Mouse (Mus musculus) limb, embryonic 15.5 days (tissue): ENCODE measurements around the gene Slirp. TPM values are rescaled to one million over a fixed set of nuclear protein-coding genes. Genes with fewer than 3 reads are reported as not detected.

Experiments used
- ATAC-seq: fragments of 200-750 bp; cut with Nextera tagmentation; 2 replicates; pipeline ENCODE4 v1.8.0; 2017; ENCODE audit warnings: low read depth, moderate TSS enrichment; ENCODE audit not compliant: insufficient number of reproducible peaks, low FRiP score, low TSS enrichment
- H3K27ac ChIP-seq: fragments of 300-500 bp; sonication (generic); 2 replicates; pipeline ENCODE4 v1.5.1; 2015; ENCODE audit warnings: moderate library complexity, mild to moderate bottlenecking, inconsistent platforms
- H3K27me3 ChIP-seq: fragments of 300-500 bp; sonication (generic); 2 replicates; pipeline ENCODE4 v1.6.1; 2015; ENCODE audit warnings: inconsistent platforms
- H3K36me3 ChIP-seq: fragments of 300-500 bp; sonication (generic); 2 replicates; pipeline ENCODE4 v1.6.1; 2015; ENCODE audit warnings: inconsistent platforms
- H3K4me1 ChIP-seq: fragments of 300-500 bp; sonication (generic); 2 replicates; pipeline ENCODE4 v1.6.1; 2015; ENCODE audit warnings: inconsistent platforms
- H3K4me2 ChIP-seq: fragments of 300-500 bp; sonication (generic); 2 replicates; pipeline ENCODE4 v1.6.1; 2015; ENCODE audit warnings: mild to moderate bottlenecking, inconsistent platforms
- H3K4me3 ChIP-seq: fragments of 300-500 bp; sonication (generic); 2 replicates; pipeline ENCODE4 v1.5.1; 2015; ENCODE audit warnings: mild to moderate bottlenecking, inconsistent platforms
- H3K9ac ChIP-seq: fragments of 300-500 bp; sonication (generic); 2 replicates; pipeline ENCODE4 v1.6.1; 2015; ENCODE audit warnings: inconsistent platforms
- H3K9me3 ChIP-seq: fragments of 300-500 bp; sonication (generic); 2 replicates; pipeline ENCODE4 v1.6.1; 2016; ENCODE audit warnings: inconsistent platforms
- WGBS: fragments of 180-500 bp; shearing (Covaris S2); methylation state at CpG from one replicate; pipeline ENCODE4 v1.1.7; 2015; 5-methylcytosine and 5-hydroxymethylcytosine counted together
- polyA plus RNA-seq: library from polyadenylated mRNA; unstranded; fragments of >200 nt; fragmentation: Nextera tagmentation; extraction: Ambion mirVana; gene quantifications from 2 replicates; pipeline ENCODE4 v1.2.1, GENCODE M21; 2015

Slirp gene
- polyA plus RNA-seq, 1 experiment from 2014 or later = 296 TPM

GRCm38 (mm10) chr12:87413179-87413790 lies 30.4 kb upstream of the Slirp start:
- Histone ChIP-seq H3K27ac (no peak overlapping the region), H3K4me3 (no peak overlapping the region), H3K4me2 (no peak overlapping the region), H3K9ac (no peak overlapping the region), H3K4me1 (no peaks in the 10 kb centered on the region; the same call in 1 of the 2 replicates), H3K36me3 (no peaks in the 10 kb centered on the region), H3K9me3 (no peaks in the 10 kb centered on the region), H3K27me3 (no peaks in the 10 kb centered on the region)
- ATAC-seq = no peak
- 18% methylated on average over 4 of the region's 4 CpGs for WGBS

GRCm38 (mm10) chr12:87415358-87415757 lies 28.3 kb upstream of the Slirp start:
- H3K27me3 ChIP-seq = no peaks in the 10 kb centered on the region
- H3K9me3 ChIP-seq = no peaks in the 10 kb centered on the region
- no peak for ATAC-seq
- no peak overlapping the region for H3K9ac ChIP-seq
- H3K36me3 ChIP-seq = no peaks in the 10 kb centered on the region
- H3K4me2 ChIP-seq = no peak overlapping the region
- H3K4me3 ChIP-seq = no peak overlapping the region
- H3K27ac ChIP-seq = no peak overlapping the region
- 62% methylated on average over 4 of the region's 4 CpGs for WGBS
- H3K4me1 ChIP-seq = no peaks in the 10 kb centered on the region; the same call in 1 of the 2 replicates

GRCm38 (mm10) chr12:87416690-87417089 lies 27.0 kb upstream of the Slirp start:
- no peak for ATAC-seq

GRCm38 (mm10) chr12:87418921-87419320 lies 24.8 kb upstream of the Slirp start:
- ATAC-seq = no peak
- H3K4me2 ChIP-seq = no peak overlapping the region

More at GRCm38 (mm10) chr12:87416690-87417089, 27.0 kb upstream of the Slirp start:
- Histone ChIP-seq H3K27ac (no peak overlapping the region), H3K4me2 (no peak overlapping the region), H3K9me3 (no peaks in the 10 kb centered on the region), H3K4me3 (no peak overlapping the region), H3K9ac (no peak overlapping the region), H3K27me3 (no peaks in the 10 kb centered on the region), H3K36me3 (no peaks in the 10 kb centered on the region), H3K4me1 (no peaks in the 10 kb centered on the region)
- WGBS = 32% methylated on average over 7 of the region's 7 CpGs

GRCm38 (mm10) chr12:87419974-87420485 lies 23.7 kb upstream of the Slirp start:
- Histone ChIP-seq H3K4me1 (no peaks in the 10 kb centered on the region), H3K9ac (no peak overlapping the region), H3K27ac (no peak overlapping the region), H3K4me2 (no peak overlapping the region), H3K36me3 (peaks cover 20% of the 10 kb centered on the region; the same call in 1 of the 2 replicates), H3K27me3 (no peaks in the 10 kb centered on the region), H3K4me3 (no peak overlapping the region), H3K9me3 (no peaks in the 10 kb centered on the region)
- WGBS = 68% methylated on average over 12 of the region's 12 CpGs
- ATAC-seq = no peak

More at GRCm38 (mm10) chr12:87418921-87419320, 24.8 kb upstream of the Slirp start:
- Histone ChIP-seq H3K27me3 (no peaks in the 10 kb centered on the region), H3K36me3 (peaks cover 11% of the 10 kb centered on the region; the same call in 1 of the 2 replicates), H3K9me3 (no peaks in the 10 kb centered on the region), H3K27ac (no peak overlapping the region), H3K9ac (no peak overlapping the region), H3K4me1 (no peaks in the 10 kb centered on the region), H3K4me3 (no peak overlapping the region)
- WGBS = 78% methylated on average over 5 of the region's 5 CpGs

- Histone ChIP-seq H3K4me2 (no peak overlapping the region), H3K9me3 (no peaks in the 10 kb centered on the region), H3K36me3 (peaks cover 36% of the 10 kb centered on the region), H3K9ac (no peak overlapping the region), H3K4me3 (no peak overlapping the region), H3K27ac (no peak overlapping the region), H3K27me3 (no peaks in the 10 kb centered on the region), H3K4me1 (no peaks in the 10 kb centered on the region)
- 65% methylated on average over 5 of the region's 5 CpGs for WGBS
- no peak for ATAC-seq
Measured at GRCm38 (mm10) chr12:87421708-87422507, 21.8 kb upstream of the Slirp start.

GRCm38 (mm10) chr12:87423700-87424099 lies 20.0 kb upstream of the Slirp start:
- H3K4me3 ChIP-seq = no peak overlapping the region
- 62% methylated on average over 1 of the region's 1 CpGs for WGBS
- H3K27me3 ChIP-seq = no peaks in the 10 kb centered on the region
- H3K9ac ChIP-seq = no peak overlapping the region
- no peaks in the 10 kb centered on the region for H3K4me1 ChIP-seq
- H3K27ac ChIP-seq = no peak overlapping the region
- H3K36me3 ChIP-seq = peaks cover 52% of the 10 kb centered on the region
- no peak for ATAC-seq
- no peak overlapping the region for H3K4me2 ChIP-seq
- H3K9me3 ChIP-seq = no peaks in the 10 kb centered on the region

- Histone ChIP-seq H3K4me1 (no peaks in the 10 kb centered on the region), H3K9me3 (no peaks in the 10 kb centered on the region), H3K36me3 (peaks cover 60% of the 10 kb centered on the region), H3K4me3 (no peak overlapping the region), H3K27me3 (no peaks in the 10 kb centered on the region), H3K4me2 (no peak overlapping the region), H3K27ac (no peak overlapping the region), H3K9ac (no peak overlapping the region)
- no peak for ATAC-seq
- WGBS = 58% methylated on average over 3 of the region's 3 CpGs
Measured at GRCm38 (mm10) chr12:87424516-87424915, 19.2 kb upstream of the Slirp start.

- Histone ChIP-seq H3K4me1 (no peaks in the 10 kb centered on the region), H3K27ac (no peak overlapping the region), H3K9me3 (no peaks in the 10 kb centered on the region), H3K36me3 (peaks cover 79% of the 10 kb centered on the region), H3K4me3 (no peak overlapping the region), H3K9ac (no peak overlapping the region), H3K4me2 (no peak overlapping the region), H3K27me3 (no peaks in the 10 kb centered on the region)
- WGBS = 95% methylated on average over 5 of the region's 5 CpGs
- no peak for ATAC-seq
Measured at GRCm38 (mm10) chr12:87426354-87427031, 17.2 kb upstream of the Slirp start.

- ATAC-seq = no peak
- H3K27ac ChIP-seq = no peak overlapping the region
- WGBS = 86% methylated on average over 2 of the region's 2 CpGs
- H3K4me3 ChIP-seq = no peak overlapping the region
- H3K27me3 ChIP-seq = no peaks in the 10 kb centered on the region
- H3K9ac ChIP-seq = no peak overlapping the region
- no peak overlapping the region for H3K4me2 ChIP-seq
- no peaks in the 10 kb centered on the region for H3K9me3 ChIP-seq
- peaks cover 89% of the 10 kb centered on the region for H3K36me3 ChIP-seq
- H3K4me1 ChIP-seq = no peaks in the 10 kb centered on the region
Measured at GRCm38 (mm10) chr12:87428295-87428694, 15.4 kb upstream of the Slirp start.

GRCm38 (mm10) chr12:87428885-87429284 lies 14.8 kb upstream of the Slirp start:
- Histone ChIP-seq H3K27me3 (no peaks in the 10 kb centered on the region), H3K27ac (no peak overlapping the region), H3K4me2 (no peak overlapping the region), H3K9ac (no peak overlapping the region), H3K36me3 (peaks cover 91% of the 10 kb centered on the region), H3K9me3 (no peaks in the 10 kb centered on the region), H3K4me3 (no peak overlapping the region), H3K4me1 (no peaks in the 10 kb centered on the region)
- no peak for ATAC-seq
- 80% methylated on average over 8 of the region's 8 CpGs for WGBS
